Mouse (Mus musculus) lung, postnatal 25 days (tissue): Measurements from ENCODE around the gene Ece2.
"Not testable (repeated sequence)": the region's sequence is repeated elsewhere in the genome, so short reads cannot be mapped to it uniquely, and the experiment has no call there.

ENCODE experiments used
- DNase-seq: peaks from one replicate; pipeline ENCODE4 v3.0.0; 2022; ENCODE audit warnings: low spot score

The Ece2 gene

GRCm38 (mm10) chr16:20621991-20622685 is 7.5 kb upstream of the Ece2 start:
- DNase-seq = peak; percentile 68

- no peak for DNase-seq
These were observed 6.4 kb upstream of the Ece2 start for GRCm38 (mm10) chr16:20623211-20623610.

GRCm38 (mm10) chr16:20628871-20629391 is 697 bp upstream of the Ece2 start:
- no peak for DNase-seq

- no peak for DNase-seq
These were observed 7.8 kb downstream of the Ece2 start for GRCm38 (mm10) chr16:20637410-20637809.

GRCm38 (mm10) chr16:20638367-20638766 is 8.7 kb downstream of the Ece2 start:
- no peak for DNase-seq

DNA sequence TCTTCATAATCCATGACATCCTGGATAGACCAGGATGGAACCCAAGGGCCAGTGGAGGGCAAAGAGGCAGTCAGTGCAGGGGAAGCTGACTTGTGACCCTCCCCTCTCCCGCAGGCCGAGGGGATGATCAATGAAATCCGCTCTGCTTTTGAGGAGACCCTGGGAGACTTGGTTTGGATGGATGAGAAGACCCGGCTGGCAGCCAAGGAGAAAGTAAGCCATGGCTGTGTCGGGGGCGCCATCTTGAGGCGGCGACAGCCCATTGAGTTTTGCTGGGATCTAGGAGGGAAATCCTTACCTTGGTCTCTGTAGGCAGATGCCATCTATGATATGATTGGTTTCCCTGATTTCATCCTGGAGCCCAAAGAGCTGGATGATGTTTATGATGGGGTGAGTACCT is 12.5 kb downstream of the Ece2 start:
- DNase-seq = peak; percentile 56

DNA sequence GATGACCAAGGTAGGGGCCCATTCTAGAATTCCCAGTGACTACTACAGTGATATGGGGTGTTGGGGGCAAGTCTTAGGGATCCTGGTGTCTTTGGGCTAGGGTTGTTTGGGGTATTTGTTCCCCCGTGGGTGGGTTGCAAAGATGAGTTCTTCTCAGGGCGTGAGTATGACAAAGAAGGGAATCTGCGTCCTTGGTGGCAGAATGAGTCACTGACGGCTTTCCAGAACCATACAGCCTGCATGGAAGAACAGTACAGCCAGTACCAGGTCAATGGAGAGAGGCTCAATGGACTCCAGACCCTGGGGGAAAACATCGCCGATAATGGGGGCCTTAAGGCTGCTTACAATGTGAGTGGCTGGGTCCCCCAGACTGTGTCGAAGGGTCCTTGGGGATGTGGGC is 14.3 kb downstream of the Ece2 start:
- no peak for DNase-seq

GRCm38 (mm10) chr16:20651076-20651946 is 21.7 kb downstream of the Ece2 start, which contains the start of gene Psmd2:
Gene Psmd2 (plus strand): TSS chr16:20651652.
- DNase-seq = peak; percentile 96

GRCm38 (mm10) chr16:20651947-20652310 is 22.3 kb downstream of the Ece2 start:
- no peak for DNase-seq

DNA sequence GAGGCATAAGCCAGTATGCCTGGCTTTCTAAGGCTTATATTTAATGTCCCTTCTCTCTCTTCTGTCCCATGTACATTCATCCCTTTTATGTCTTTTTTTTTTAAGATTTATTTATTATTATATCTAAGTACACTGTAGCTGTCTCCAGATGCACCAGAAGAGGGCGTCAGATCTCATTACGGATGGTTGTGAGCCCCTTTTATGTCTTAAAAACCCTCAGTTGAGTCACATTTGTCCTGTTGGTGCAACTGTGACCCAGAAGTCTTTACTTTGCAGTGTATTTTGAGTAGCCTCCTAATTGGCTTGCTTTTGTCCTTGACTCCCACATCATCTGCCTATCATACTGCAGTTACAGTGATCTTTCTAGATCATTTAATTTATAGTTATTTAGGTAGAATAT is 23.7 kb downstream of the Ece2 start:
- DNase-seq = no peak

GRCm38 (mm10) chr16:20657661-20658060 is 28.0 kb downstream of the Ece2 start:
- DNase-seq = no peak

DNA sequence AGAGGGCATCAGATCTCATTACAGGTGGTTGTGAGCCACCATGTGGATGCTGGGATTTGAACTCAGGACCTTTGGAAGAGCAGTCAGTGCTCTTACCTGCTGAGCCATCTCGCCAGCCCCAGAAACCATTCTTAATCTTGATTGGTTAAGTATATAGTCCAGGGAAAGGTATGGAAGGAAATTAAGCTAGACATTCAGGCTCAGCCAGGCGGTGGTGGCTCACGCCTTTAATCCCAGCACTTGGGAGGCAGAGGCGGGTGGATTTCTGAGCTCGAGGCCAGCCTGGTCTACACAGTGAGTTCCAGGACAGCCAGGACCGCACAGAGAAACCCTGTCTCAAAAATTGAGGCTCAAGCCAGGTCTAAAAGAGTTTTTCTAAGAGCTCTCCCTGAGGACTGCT is 38.4 kb downstream of the Ece2 start, which contains the start of gene Eif4g1:
Gene Eif4g1, plus strand, starts transcription at position 301 of the 400 bp plus-strand sequence.
- DNase-seq = not testable (repeated sequence)

- DNase-seq = no peak
These were observed 40.7 kb downstream of the Ece2 start for GRCm38 (mm10) chr16:20670291-20670690.

DNA sequence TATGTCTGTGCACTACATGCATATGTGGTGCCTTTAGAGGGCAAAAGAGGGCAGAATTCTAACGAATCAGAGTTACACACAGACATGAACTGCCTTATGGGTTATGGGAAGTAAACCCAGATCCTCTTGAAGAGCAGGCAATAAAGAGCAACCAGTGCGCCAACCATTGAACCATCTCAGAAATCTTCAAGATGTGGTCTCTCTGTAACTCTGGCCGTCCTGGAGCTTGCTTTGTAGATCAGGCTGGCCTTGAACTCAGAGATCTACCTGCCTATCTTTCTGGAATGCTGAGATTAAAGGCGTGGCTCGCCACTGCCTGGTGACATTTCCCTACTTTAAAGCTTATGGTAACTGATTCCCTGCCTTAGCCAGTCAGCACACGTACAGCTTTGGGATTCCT is 42.3 kb downstream of the Ece2 start:
- no peak for DNase-seq

DNA sequence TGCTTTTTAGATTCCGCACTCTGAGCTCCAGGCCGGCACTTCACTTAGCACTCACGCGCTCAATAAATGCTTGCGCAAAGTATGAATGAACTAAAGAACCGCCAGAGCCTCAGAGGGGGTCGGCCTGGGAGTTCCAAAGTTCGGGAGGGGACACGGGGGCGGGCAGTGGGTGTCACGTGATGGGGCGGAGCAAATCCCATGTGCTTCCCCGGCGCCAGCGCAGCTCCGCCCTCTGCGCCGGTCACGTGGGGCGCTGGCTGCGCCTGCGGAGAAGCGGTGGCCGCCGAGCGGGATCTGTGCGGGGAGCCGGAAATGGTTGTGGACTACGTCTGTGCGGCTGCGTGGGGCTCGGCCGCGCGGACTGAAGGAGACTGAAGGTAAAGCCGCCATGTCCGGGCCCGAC is 42.9 kb downstream of the Ece2 start:
- peak; percentile 96 for DNase-seq

- peak; percentile 58 for DNase-seq
These were observed 43.5 kb downstream of the Ece2 start for GRCm38 (mm10) chr16:20672965-20673705.

DNA sequence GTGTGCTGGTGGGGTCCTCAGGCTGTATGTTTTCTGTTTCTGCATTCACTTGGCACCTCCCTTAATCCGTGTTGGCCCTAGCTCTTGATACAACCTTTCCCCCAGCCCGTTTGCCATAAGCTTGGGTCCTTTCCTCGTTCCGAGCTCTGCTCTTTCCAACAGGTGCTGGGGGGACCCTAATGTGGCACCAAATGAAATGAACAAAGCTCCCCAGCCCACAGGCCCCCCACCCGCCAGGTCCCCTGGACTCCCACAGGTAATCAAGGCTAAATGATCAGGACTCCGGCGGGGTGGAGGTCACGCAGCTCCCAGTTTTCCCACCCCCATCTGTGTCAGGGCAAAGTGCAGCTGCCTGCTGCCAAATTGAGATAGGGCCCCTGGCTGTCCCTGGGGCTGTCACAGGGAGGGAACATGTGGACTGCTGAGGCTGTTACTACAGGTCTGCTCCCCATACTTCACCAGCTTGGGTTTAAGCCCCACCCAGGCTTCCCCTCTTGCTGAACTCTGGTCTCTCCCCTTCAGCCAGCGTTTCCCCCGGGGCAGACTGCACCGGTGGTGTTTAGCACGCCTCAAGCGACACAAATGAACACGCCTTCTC is 44.2 kb downstream of the Ece2 start:
- DNase-seq = no peak

- DNase-seq = no peak
These were observed 45.6 kb downstream of the Ece2 start for GRCm38 (mm10) chr16:20675213-20675612.

- no peak for DNase-seq
These were observed 47.1 kb downstream of the Ece2 start for GRCm38 (mm10) chr16:20676702-20677101.

DNA sequence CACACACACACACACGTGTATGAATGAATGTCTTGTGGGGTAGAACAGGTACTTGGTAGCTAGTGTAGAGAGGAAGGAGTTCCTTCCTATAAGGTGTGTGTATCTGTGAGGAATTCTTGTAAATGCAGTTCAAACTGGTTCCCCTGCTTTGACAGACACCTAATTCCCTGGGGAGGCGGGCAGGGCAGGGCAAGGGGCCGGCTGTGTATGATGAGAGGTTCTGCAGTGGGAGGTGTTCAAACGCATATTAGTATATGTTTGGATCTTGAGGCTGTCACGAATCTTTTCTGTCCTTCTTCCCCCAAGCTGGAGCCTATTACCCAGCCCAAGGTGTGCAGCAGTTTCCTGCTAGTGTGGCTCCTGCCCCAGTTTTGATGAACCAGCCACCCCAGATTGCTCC is 47.8 kb downstream of the Ece2 start:
- no peak for DNase-seq

DNA sequence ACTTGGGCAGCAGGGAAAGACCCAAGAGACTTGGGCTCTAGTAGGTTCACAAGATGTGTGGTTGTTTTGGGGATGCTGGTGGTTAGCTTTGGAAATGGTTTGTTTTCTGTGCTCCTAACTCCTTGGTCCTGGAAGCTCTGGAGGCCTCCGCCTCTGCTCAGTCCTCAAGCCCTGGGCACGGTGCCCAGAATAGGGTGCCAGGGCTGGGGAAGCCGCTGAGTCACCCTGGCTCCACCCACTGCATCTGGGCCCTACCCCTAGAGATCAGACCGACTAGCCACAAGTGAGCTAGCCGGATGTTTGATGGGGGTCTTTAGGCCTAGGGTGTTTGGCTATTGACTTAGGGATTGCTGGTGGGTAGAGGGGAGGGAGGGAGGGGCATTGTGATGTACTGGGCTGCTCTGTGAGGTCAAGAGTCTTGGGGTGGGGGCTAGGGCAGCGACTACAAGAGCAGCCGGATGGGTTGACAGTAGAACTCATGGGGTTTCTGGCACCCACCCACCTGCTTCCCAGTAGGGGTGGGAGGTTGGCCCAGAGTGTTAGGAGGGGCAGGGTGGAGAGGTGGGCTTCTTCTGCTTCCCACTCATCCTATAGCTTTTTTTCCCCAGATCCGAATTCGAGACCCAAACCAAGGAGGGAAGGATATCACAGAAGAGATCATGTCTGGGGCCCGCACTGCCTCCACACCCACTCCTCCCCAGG is 48.5 kb downstream of the Ece2 start:
- DNase-seq = peak; percentile 91
